Mouse (Mus musculus): ENCODE measurements at regions not wholly inside any gene's neighbourhood (a gene's known extent, or its start where the extent isn't known, plus 50 kb on each side); places are given as distances from the start of the nearest gene placed in this dataset.
A peak's percentile ranks its signal among the peaks of the same experiment; 100 is the strongest.

GRCm38 (mm10) chr4:62882276-62882675 lies 83.1 kb upstream of the Zfp618 start:
- Histone ChIP-seq H3K4me3 (ENCODE audit: control insufficient read depth, low read depth, low read length) (no peak overlapping the region), H3K27me3 (ENCODE audit: control insufficient read depth, insufficient read depth, low read length) (no peaks in the 10 kb centered on the region), H3K27ac (ENCODE audit: control insufficient read depth, insufficient read depth, low read depth, low read length) (no peak overlapping the region), H3K4me1 (ENCODE audit: control insufficient read depth, insufficient read depth, low read length) (no peaks in the 10 kb centered on the region), H3K36me3 (ENCODE audit: control insufficient read depth, insufficient read depth, low read length) (no peaks in the 10 kb centered on the region)
- TF ChIP-seq CTCF (IDR thresholded peaks at IDR 0.05; ENCODE audit: control insufficient read depth, insufficient read depth, insufficient replicate concordance, low read depth, low read length): no peak
- no peak for TF ChIP-seq POLR2A (IDR thresholded peaks at IDR 0.05; ENCODE audit: control insufficient read depth, low read depth, low read length)

DNA sequence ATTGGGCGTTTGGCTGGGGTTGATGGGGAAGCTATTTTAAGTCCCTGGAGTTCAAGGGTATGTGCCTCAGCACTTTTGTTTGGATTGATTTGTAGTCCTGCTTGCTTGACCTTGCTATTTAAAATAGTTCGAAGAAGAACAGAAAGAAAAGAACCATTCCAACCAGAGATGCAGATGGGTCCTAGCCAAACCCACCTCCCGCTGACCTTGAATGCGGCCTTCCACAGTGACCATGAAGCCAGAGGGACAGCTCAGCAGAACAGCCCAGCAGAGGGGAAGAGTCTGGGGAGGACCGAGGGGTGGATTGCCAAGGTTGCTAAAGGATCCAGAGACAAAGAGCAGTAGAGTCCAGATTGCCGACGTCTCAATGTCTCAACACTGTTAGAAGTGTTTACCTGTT lies 76.6 kb upstream of the Zfp618 start:
- H3K4me1 ChIP-seq (ENCODE audit: control insufficient read depth, insufficient read depth, low read length): peaks cover 9% of the 10 kb centered on the region
- H3K4me3 ChIP-seq (ENCODE audit: control insufficient read depth, low read depth, low read length): no peak overlapping the region
- TF ChIP-seq POLR2A (IDR thresholded peaks at IDR 0.05; ENCODE audit: control insufficient read depth, low read depth, low read length): no peak
- no peak for TF ChIP-seq CTCF (IDR thresholded peaks at IDR 0.05; ENCODE audit: control insufficient read depth, insufficient read depth, insufficient replicate concordance, low read depth, low read length)
- no peaks in the 10 kb centered on the region for H3K27me3 ChIP-seq (ENCODE audit: control insufficient read depth, insufficient read depth, low read length)
- H3K36me3 ChIP-seq (ENCODE audit: control insufficient read depth, insufficient read depth, low read length): no peaks in the 10 kb centered on the region
- H3K27ac ChIP-seq (ENCODE audit: control insufficient read depth, insufficient read depth, low read depth, low read length): no peak overlapping the region

DNA sequence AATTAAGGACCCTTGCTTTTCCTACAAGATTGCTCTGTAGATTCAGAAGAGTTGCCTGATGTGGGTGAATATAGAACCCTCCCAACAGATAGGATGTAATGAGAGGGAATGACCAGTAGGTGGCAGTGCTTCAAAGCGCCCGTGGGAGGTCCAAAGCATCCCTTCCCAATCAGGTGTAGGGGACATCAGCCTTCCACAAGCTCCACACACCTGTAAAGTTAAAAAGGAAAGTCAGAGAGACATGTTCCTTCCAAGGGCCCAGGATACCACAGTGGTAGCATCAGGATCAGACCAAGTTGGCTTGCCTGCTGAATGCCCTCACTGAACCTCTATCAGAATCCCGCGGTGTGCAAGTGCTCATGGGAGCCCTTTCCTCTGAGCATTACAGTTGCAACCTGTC lies 75.7 kb upstream of the Zfp618 start:
- peak; percentile 85 for TF ChIP-seq CTCF (IDR thresholded peaks at IDR 0.05; ENCODE audit: control insufficient read depth, insufficient read depth, insufficient replicate concordance, low read depth, low read length)
- no peak for TF ChIP-seq POLR2A (IDR thresholded peaks at IDR 0.05; ENCODE audit: control insufficient read depth, low read depth, low read length)
- H3K4me1 ChIP-seq (ENCODE audit: control insufficient read depth, insufficient read depth, low read length): peaks cover 9% of the 10 kb centered on the region
- H3K27ac ChIP-seq (ENCODE audit: control insufficient read depth, insufficient read depth, low read depth, low read length): no peak overlapping the region
- H3K36me3 ChIP-seq (ENCODE audit: control insufficient read depth, insufficient read depth, low read length): no peaks in the 10 kb centered on the region
- no peak overlapping the region for H3K4me3 ChIP-seq (ENCODE audit: control insufficient read depth, low read depth, low read length)
- no peaks in the 10 kb centered on the region for H3K27me3 ChIP-seq (ENCODE audit: control insufficient read depth, insufficient read depth, low read length)

- Histone ChIP-seq H3K27ac (ENCODE audit: control insufficient read depth, insufficient read depth, low read depth, low read length) (no peak overlapping the region), H3K27me3 (ENCODE audit: control insufficient read depth, insufficient read depth, low read length) (no peaks in the 10 kb centered on the region), H3K4me3 (ENCODE audit: control insufficient read depth, low read depth, low read length) (no peak overlapping the region), H3K4me1 (ENCODE audit: control insufficient read depth, insufficient read depth, low read length) (peaks cover 9% of the 10 kb centered on the region), H3K36me3 (ENCODE audit: control insufficient read depth, insufficient read depth, low read length) (no peaks in the 10 kb centered on the region)
- TF ChIP-seq CTCF (IDR thresholded peaks at IDR 0.05; ENCODE audit: control insufficient read depth, insufficient read depth, insufficient replicate concordance, low read depth, low read length): no peak
- no peak for TF ChIP-seq POLR2A (IDR thresholded peaks at IDR 0.05; ENCODE audit: control insufficient read depth, low read depth, low read length)
Measured at GRCm38 (mm10) chr4:62890588-62891580, 74.5 kb upstream of the Zfp618 start.

GRCm38 (mm10) chr4:62912891-62913290 lies 52.5 kb upstream of the Zfp618 start:
- Histone ChIP-seq H3K27ac (ENCODE audit: control insufficient read depth, insufficient read depth, low read depth, low read length) (no peak overlapping the region), H3K36me3 (ENCODE audit: control insufficient read depth, insufficient read depth, low read length) (no peaks in the 10 kb centered on the region), H3K4me3 (ENCODE audit: control insufficient read depth, low read depth, low read length) (no peak overlapping the region), H3K27me3 (ENCODE audit: control insufficient read depth, insufficient read depth, low read length) (no peaks in the 10 kb centered on the region), H3K4me1 (ENCODE audit: control insufficient read depth, insufficient read depth, low read length) (no peaks in the 10 kb centered on the region)
- TF ChIP-seq POLR2A (IDR thresholded peaks at IDR 0.05; ENCODE audit: control insufficient read depth, low read depth, low read length) (no peak), CTCF (IDR thresholded peaks at IDR 0.05; ENCODE audit: control insufficient read depth, insufficient read depth, insufficient replicate concordance, low read depth, low read length) (no peak)

Measured in testis, adult 2 months (tissue).